In genomic region chr1:184951057-184951456, GRCm38 (mm10) we compare ENCODE assay signal across 30 mouse cellular contexts. TPM values are rescaled to one million over a fixed set of nuclear protein-coding genes. Genes with fewer than 3 reads are reported as not detected.
DNase-seq lines count a peak whose midpoint lies in the region; TF ChIP-seq lines count a peak whose summit lies in the region.
"Had no signal": no experiment of that assay in that cellular context is flagged by ENCODE, and none has a peak within 500 bp of the region (broad histone marks: within the 10 kb centered on the region; RNA-seq: fewer than 3 reads in every experiment).

No protein-coding gene starts in this region.

- H3K4me3 ChIP-seq in layer of hippocampus, adult 2 months = no peak overlapping the region
- H3K4me3 ChIP-seq: embryonic facial prominence, embryonic 13.5 days; forebrain, embryonic 10.5 days; forebrain, embryonic 15.5 days; gastrocnemius, adult 2 months; hindbrain, embryonic 10.5 days; hindbrain, embryonic 15.5 days; liver, embryonic 12.5 days had no signal

- TF ChIP-seq CTCF in layer of hippocampus, adult 2 months (conservative IDR thresholded peaks at IDR 0.05) = no peak

- H3K27ac ChIP-seq in layer of hippocampus, adult 2 months = peak overlapping the region; percentile 44; the same call in 1 of the 2 replicates
- H3K27ac ChIP-seq: embryonic facial prominence, embryonic 13.5 days; forebrain, embryonic 10.5 days; forebrain, embryonic 15.5 days; gastrocnemius, adult 2 months; hindbrain, embryonic 10.5 days; hindbrain, embryonic 15.5 days; kidney, postnatal 0 days; liver, embryonic 12.5 days; stomach, postnatal 0 days had no signal

- DNase-seq in frontal cortex, postnatal 36 days (ENCODE audit: low spot score in 2 of 2) = peak; percentile 40 to 46
- no peak for DNase-seq in frontal cortex, postnatal 10 days (ENCODE audit: low spot score in 2 of 2)
- peak; percentile 27 to 46 for DNase-seq in layer of hippocampus, adult 2 months (ENCODE audit: low spot score in 2 of 2)
- no peak for DNase-seq in layer of hippocampus, postnatal 25 days (ENCODE audit: extremely low spot score in 1 of 2, low spot score in 1 of 2)
- DNase-seq in right cerebral cortex, adult 18-20 months = peak; percentile 76
- DNase-seq in right cerebral cortex, postnatal 4 days = no peak
- peak; percentile 39 to 72 for DNase-seq in right cerebral cortex, postnatal 36 days (ENCODE audit: low spot score in 2 of 2)
- DNase-seq in adrenal gland, postnatal 14 days = no peak
- DNase-seq: adrenal gland, postnatal 10 days; cerebellum, adult 11-12 months; cerebellum, adult 9-11 months; gastrocnemius, adult 2 months; heart, postnatal 14 days; kidney, adult 2 months; kidney, postnatal 4 days; liver, postnatal 0 days; lung, postnatal 36 days; spleen, adult 18-20 months; thymus, adult 18-20 months; thymus, postnatal 25 days had no signal

RNA-seq across cellular contexts. Expression of gene Mark1, which starts 48.3 kb away (rescaled TPM):
- total RNA-seq in layer of hippocampus, adult 2 months (2021) = 10 to 100 TPM; 49.4 to 51.6 TPM
- total RNA-seq in layer of hippocampus, postnatal 25 days (2021) = 10 to 100 TPM; 51.9 to 53.7 TPM
- total RNA-seq in adrenal gland, postnatal 14 days (2021) = 8.2 and 8.9 TPM in 2 replicates
- total RNA-seq: MEL; neutrophil, adult 5-6 weeks had no signal

Comparison
In these comparisons a context has a peak if more than half of its experiments do, and no peak if none do; other contexts are left out.
1. DNase-seq: peak in frontal cortex, postnatal 36 days (2 of 2), layer of hippocampus, adult 2 months (2 of 2), right cerebral cortex, adult 18-20 months (single experiment) and right cerebral cortex, postnatal 36 days (2 of 2); none in frontal cortex, postnatal 10 days (0 of 2), layer of hippocampus, postnatal 25 days (0 of 2), right cerebral cortex, postnatal 4 days (single experiment) and adrenal gland, postnatal 14 days (single experiment).